Mouse (Mus musculus) embryonic facial prominence, embryonic 14.5 days (tissue): ENCODE measurements around the gene Ube4b. TPM values are rescaled to one million over a fixed set of nuclear protein-coding genes. Genes with fewer than 3 reads are reported as not detected.

Experiments
- ATAC-seq: fragments of 200-750 bp; cut with Nextera tagmentation; 2 replicates; pipeline ENCODE4 v1.8.0; 2017; ENCODE audit warnings: low read depth, moderate number of reproducible peaks, moderate TSS enrichment
- DNase-seq: peaks from one replicate; pipeline ENCODE4 v3.0.0-alpha.2; 2015; ENCODE audit warnings: low spot score
- H3K27ac ChIP-seq: fragments of 300-500 bp; sonication (generic); replicated peaks from 2 replicates; pipeline ENCODE4 v1.5.1; 2014; ENCODE audit warnings: low read depth, mild to moderate bottlenecking, low read length, moderate library complexity
- H3K27me3 ChIP-seq: fragments of 300-500 bp; sonication (generic); replicated peaks from 2 replicates; pipeline ENCODE4 v1.6.1; 2014; ENCODE audit warnings: low read length; ENCODE audit not compliant: control insufficient read depth, insufficient read depth
- H3K36me3 ChIP-seq: fragments of 300-500 bp; sonication (generic); 2 replicates; pipeline ENCODE4 v1.6.1; 2014; ENCODE audit warnings: low read length, mixed read lengths; ENCODE audit not compliant: control insufficient read depth, insufficient read depth
- H3K4me1 ChIP-seq: fragments of 300-500 bp; sonication (generic); 2 replicates; pipeline ENCODE4 v1.6.1; 2014; ENCODE audit warnings: antibody characterized with exemption, low read length; ENCODE audit not compliant: control insufficient read depth, insufficient read depth
- H3K4me2 ChIP-seq: fragments of 300-500 bp; sonication (generic); 2 replicates; pipeline ENCODE4 v1.6.1; 2014; ENCODE audit warnings: low read depth, mild to moderate bottlenecking, low read length, moderate library complexity, mixed read lengths
- H3K4me3 ChIP-seq: fragments of 300-500 bp; sonication (generic); 2 replicates; pipeline ENCODE4 v1.5.1; 2014; ENCODE audit warnings: low read depth, mild to moderate bottlenecking, low read length
- H3K9ac ChIP-seq: fragments of 300-500 bp; sonication (generic); 2 replicates; pipeline ENCODE4 v1.6.1; 2014; ENCODE audit warnings: low read depth, mild to moderate bottlenecking, low read length, moderate library complexity, mixed read lengths
- H3K9me3 ChIP-seq: fragments of 300-500 bp; sonication (generic); 2 replicates; pipeline ENCODE4 v1.6.1; 2016; ENCODE audit warnings: low read length; ENCODE audit not compliant: control insufficient read depth
- WGBS: fragments of 180-500 bp; shearing (Covaris S2); extraction: QIAGEN DNeasy Blood & Tissue Kit; methylation state at CpG from one replicate; pipeline ENCODE4 v1.1.7; 2014; 5-methylcytosine and 5-hydroxymethylcytosine counted together
- polyA plus RNA-seq: library from polyadenylated mRNA; unstranded; fragments of >200 nt; fragmentation: Nextera tagmentation; extraction: Ambion mirVana; gene quantifications from 2 replicates; pipeline ENCODE4 v1.2.1, GENCODE M21; 2014

The Ube4b gene
- polyA plus RNA-seq, 1 experiment from 2014 or later: 43.7 TPM

DNA sequence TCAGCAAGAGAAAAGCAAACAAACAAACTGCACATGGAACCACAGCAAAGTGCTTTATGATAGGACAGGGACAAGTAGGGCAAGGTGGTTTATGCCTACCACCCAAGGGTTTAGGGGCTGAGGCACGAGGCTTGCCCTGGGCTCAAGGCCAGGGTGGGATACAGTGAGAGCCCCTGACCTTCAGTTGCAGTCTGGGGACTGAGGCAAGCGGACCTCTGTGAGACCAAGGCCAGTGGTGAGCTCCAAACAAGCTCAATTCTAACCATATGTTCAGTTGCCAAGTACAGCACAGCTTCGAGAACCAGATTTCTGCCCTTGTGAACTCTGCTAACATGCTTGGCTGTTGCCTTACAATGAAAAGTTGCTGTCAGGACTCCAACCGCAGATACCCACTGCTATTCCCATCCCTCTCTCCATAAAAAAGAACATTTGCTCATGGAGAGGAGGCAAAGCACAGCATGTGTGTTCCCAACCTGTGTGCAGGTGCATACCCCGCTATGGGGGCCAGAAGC lies 8.6 kb downstream of the Ube4b start:
- Histone ChIP-seq H3K9me3 (no peaks in the 10 kb centered on the region), H3K4me3 (no peak overlapping the region), H3K9ac (no peak overlapping the region), H3K27ac (no peak overlapping the region), H3K36me3 (no peaks in the 10 kb centered on the region), H3K4me2 (no peak overlapping the region), H3K27me3 (no peaks in the 10 kb centered on the region), H3K4me1 (peaks cover 23% of the 10 kb centered on the region)
- 51% methylated on average over 5 of the region's 5 CpGs for WGBS
- no peak for ATAC-seq
- DNase-seq: no peak

DNA sequence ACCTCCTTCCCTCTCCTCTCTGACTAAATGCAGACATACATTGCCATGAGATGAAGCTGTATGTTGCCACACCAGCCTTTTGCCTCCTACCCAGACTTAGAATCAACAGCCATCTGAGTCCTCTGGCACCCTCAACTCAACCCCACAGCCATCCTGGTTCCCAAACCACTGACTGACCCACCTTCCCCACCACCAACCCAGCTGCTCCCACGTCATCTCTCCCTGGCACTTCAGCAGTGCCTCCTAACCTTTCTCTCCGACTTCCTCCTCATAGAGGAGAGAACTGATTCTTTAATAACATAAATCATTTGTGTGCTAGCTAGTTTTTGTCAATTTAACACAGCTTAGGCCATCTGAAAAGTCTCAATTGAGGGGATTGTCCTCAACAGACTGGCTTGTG lies 9.6 kb downstream of the Ube4b start:
- H3K4me2 ChIP-seq: no peak overlapping the region
- H3K9ac ChIP-seq: no peak overlapping the region
- 67% methylated on average over 2 of the region's 2 CpGs for WGBS
- 0 out of 2 replicates have a peak, but pooled peaks cover 3% of the 10 kb centered on the region for H3K36me3 ChIP-seq
- H3K4me3 ChIP-seq: no peak overlapping the region
- no peaks in the 10 kb centered on the region for H3K9me3 ChIP-seq
- peak overlapping the region; percentile 67; the same call in 1 of the 2 replicates for H3K27ac ChIP-seq
- DNase-seq (no peak), ATAC-seq (no peak)
- no peaks in the 10 kb centered on the region for H3K27me3 ChIP-seq
- H3K4me1 ChIP-seq: peaks cover 21% of the 10 kb centered on the region

DNA sequence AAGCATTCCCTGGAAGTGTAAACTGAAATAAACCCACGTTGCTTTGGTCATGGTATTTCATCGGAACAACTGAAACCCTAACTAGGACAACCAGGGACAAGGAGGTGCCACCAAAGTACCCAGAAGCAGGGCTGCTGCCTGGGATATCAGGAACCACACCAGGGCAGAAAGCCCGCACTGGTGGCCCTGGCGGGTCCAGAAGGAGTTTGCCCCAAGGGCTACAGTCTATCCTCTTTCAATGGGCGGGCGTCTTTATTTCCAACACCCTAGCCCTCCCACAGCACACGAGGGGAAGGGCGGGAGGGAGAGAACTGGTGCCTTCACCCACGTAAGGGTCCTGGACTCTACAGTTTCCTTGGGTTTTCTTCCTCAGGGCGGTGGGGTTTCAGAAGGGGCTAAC lies 10.1 kb downstream of the Ube4b start:
- ATAC-seq (no peak), DNase-seq (no peak)
- H3K4me2 ChIP-seq: 0 out of 2 replicates have a peak overlapping the region, but pooled peaks have one; percentile 13
- H3K36me3 ChIP-seq: 0 out of 2 replicates have a peak, but pooled peaks cover 6% of the 10 kb centered on the region
- H3K4me1 ChIP-seq: peaks cover 21% of the 10 kb centered on the region
- H3K27ac ChIP-seq: peak overlapping the region; percentile 67
- 48% methylated on average over 8 of the region's 10 CpGs for WGBS
- no peak overlapping the region for H3K9ac ChIP-seq
- no peaks in the 10 kb centered on the region for H3K9me3 ChIP-seq
- H3K4me3 ChIP-seq: no peak overlapping the region
- H3K27me3 ChIP-seq: no peaks in the 10 kb centered on the region

DNA sequence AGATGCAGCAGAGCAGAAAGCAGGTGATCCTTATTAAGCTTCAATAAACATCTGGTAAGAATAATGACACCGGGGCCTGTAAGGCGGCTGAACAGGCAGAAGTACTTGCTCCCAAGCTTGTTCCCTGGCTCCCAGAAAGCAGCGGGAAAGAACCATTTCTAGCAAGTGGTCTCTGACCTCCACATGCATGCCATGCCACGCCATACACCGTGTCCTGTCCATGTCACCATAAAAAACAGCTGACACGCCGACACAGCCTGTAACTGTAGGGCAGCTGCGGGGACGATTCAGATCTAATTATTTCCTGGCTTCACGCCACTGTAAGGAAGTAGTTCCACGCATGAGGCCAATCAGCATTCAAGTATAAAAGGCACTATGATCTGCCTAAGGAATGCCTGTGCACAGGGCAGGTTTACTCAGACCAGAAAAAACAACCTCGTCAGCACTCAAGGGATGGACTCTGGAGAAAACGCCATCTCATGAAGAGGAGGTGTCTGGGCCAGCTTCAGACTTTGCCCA lies 10.8 kb downstream of the Ube4b start:
- peaks cover 8% of the 10 kb centered on the region; the same call in 1 of the 2 replicates for H3K36me3 ChIP-seq
- H3K27me3 ChIP-seq: no peaks in the 10 kb centered on the region
- H3K4me2 ChIP-seq: peak overlapping the region; percentile 13; the same call in 1 of the 2 replicates
- H3K9me3 ChIP-seq: no peaks in the 10 kb centered on the region
- ATAC-seq (peak; percentile 68), DNase-seq (peak; percentile 77)
- H3K27ac ChIP-seq: peak overlapping the region; percentile 67; the same call in 1 of the 2 replicates
- H3K4me3 ChIP-seq: no peak overlapping the region
- no peak overlapping the region for H3K9ac ChIP-seq
- peaks cover 21% of the 10 kb centered on the region for H3K4me1 ChIP-seq
- 21% methylated on average over 13 of the region's 13 CpGs for WGBS

DNA sequence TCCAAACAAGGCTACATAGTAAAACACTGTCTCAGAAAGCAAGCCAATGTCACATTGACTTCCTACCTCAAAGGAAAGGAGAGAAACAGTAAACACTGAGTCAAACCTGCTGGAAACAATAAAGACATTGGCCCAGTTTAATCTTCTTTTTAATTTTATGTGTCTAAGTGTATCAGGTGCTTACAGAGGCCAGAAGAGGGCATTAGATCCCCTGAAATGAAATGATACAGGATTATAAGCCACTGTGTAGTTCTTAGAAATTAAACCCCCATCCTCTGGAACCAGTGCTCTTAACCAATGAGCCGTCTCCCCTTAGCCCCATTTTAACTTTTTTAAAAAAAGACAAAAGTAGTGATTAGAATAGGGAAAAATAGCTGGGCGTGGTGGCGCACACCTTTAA lies 12.3 kb downstream of the Ube4b start:
- DNase-seq: no peak
- Histone ChIP-seq H3K36me3 (peaks cover 12% of the 10 kb centered on the region; the same call in 1 of the 2 replicates), H3K4me1 (peaks cover 21% of the 10 kb centered on the region), H3K9me3 (no peaks in the 10 kb centered on the region), H3K27ac (no peak overlapping the region), H3K4me2 (no peak overlapping the region), H3K9ac (no peak overlapping the region), H3K27me3 (no peaks in the 10 kb centered on the region), H3K4me3 (no peak overlapping the region)
- 89% methylated on average over 3 of the region's 3 CpGs for WGBS
- no peak for ATAC-seq

DNA sequence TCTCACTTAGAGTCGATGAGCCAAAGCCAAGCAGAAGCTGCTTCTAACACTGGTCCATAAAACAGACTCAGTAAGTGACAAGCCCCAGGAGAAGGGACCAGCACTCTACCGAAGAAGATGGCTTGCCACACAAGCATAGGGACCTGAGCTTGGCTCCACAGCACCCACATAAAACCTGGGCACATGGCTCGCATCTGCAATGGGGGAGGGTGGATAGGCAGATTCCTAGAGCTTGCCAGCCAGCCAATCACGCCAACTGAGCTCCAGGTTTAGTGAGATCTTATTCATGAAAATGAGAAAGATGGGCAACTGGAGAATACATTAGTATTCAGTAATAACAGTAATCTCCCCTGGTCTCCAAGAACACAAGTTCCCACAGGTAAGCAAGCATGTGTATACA lies 16.8 kb downstream of the Ube4b start:
- ATAC-seq: no peak
- no peak for DNase-seq
- Histone ChIP-seq H3K9ac (no peak overlapping the region), H3K27me3 (no peaks in the 10 kb centered on the region), H3K36me3 (peaks cover 12% of the 10 kb centered on the region; the same call in 1 of the 2 replicates), H3K4me3 (no peak overlapping the region), H3K9me3 (no peaks in the 10 kb centered on the region), H3K27ac (no peak overlapping the region), H3K4me1 (peaks cover 7% of the 10 kb centered on the region; the same call in 1 of the 2 replicates), H3K4me2 (no peak overlapping the region)
- 88% methylated on average over 4 of the region's 4 CpGs for WGBS

DNA sequence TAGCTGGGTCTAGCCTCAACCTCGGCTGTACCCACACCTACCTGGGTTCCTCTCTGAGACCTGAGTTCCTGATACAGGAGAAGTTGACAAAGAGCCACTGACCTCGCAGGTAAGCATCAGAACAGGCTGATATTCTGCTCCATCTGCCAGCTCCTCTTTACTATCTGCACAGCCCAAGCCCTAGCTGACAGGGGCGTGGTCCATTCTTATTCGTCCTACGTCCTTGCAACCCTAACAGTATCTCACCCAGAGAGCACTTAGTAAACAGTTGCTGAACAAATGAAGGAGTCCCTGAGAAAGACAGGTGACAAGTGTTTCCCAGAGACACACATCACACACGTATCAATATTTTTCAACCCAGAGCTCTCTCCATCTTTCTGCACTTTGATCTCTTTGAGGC lies 18.2 kb downstream of the Ube4b start:
- DNase-seq (no peak), ATAC-seq (no peak)
- Histone ChIP-seq H3K4me1 (peaks cover 12% of the 10 kb centered on the region; the same call in 1 of the 2 replicates), H3K27ac (no peak overlapping the region), H3K9ac (no peak overlapping the region), H3K4me2 (no peak overlapping the region), H3K36me3 (peaks cover 12% of the 10 kb centered on the region; the same call in 1 of the 2 replicates), H3K4me3 (no peak overlapping the region), H3K27me3 (no peaks in the 10 kb centered on the region), H3K9me3 (no peaks in the 10 kb centered on the region)
- WGBS: 88% methylated on average over 6 of the region's 6 CpGs

DNA sequence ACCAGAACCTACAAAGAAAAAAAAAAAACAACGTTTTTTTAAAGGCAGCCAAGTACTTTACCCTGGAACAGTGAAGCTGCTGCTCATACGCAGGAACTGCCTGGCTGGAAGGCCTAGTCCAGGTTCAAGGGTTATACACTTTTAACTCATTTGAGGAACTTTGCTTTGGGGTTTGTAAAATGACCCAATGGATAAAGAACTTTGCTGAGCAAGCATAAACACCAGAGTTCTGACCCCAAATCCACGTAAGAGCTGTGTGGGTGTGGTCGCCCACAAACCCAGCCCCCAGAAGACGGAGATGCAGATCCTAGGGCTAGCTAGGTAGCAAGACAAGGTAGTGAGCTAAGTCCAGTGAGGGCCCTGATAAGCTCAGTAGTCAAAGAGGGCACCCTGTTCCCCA lies 19.1 kb downstream of the Ube4b start:
- 69% methylated on average over 5 of the region's 5 CpGs for WGBS
- H3K27me3 ChIP-seq: no peaks in the 10 kb centered on the region
- no peak for ATAC-seq
- no peak overlapping the region for H3K4me3 ChIP-seq
- peaks cover 20% of the 10 kb centered on the region; the same call in 1 of the 2 replicates for H3K4me1 ChIP-seq
- H3K27ac ChIP-seq: no peak overlapping the region
- H3K9me3 ChIP-seq: no peaks in the 10 kb centered on the region
- no peak overlapping the region for H3K4me2 ChIP-seq
- no peak for DNase-seq
- H3K9ac ChIP-seq: no peak overlapping the region
- peaks cover 12% of the 10 kb centered on the region; the same call in 1 of the 2 replicates for H3K36me3 ChIP-seq
